Mouse (Mus musculus): ENCODE results near the gene Pth. TPM values are rescaled to one million over a fixed set of nuclear protein-coding genes. Genes with fewer than 3 reads are reported as not detected.

Gene Pth
- total and polyA plus RNA-seq, 2 experiments from 2014 or later: not detected

GRCm38 (mm10) chr7:113419070-113419782, 30.9 kb upstream of the Pth start:
- TF ChIP-seq CTCF (IDR thresholded peaks at IDR 0.05): no peak
- WGBS: 53% methylated on average over 4 of the region's 4 CpGs

GRCm38 (mm10) chr7:113416536-113416935, 28.2 kb upstream of the Pth start:
- no peak overlapping the region for H3K4me3 ChIP-seq (ENCODE audit: low read depth, low read length)
- H3K9ac ChIP-seq (replicated peaks; ENCODE audit: low read length, poor library complexity, severe bottlenecking): no peak overlapping the region
- no peak overlapping the region for H3K27ac ChIP-seq (ENCODE audit: low read depth, low read length)
- ATAC-seq (ENCODE audit: low FRiP score) (no peak), DNase-seq (ENCODE audit: low spot score) (no peak)
- no peaks in the 10 kb centered on the region for H3K4me1 ChIP-seq (ENCODE audit: insufficient read depth, low read length)
- TF ChIP-seq CTCF (IDR thresholded peaks at IDR 0.05): no peak
- no peaks in the 10 kb centered on the region for H3K27me3 ChIP-seq (ENCODE audit: insufficient read depth, low read length)
- H3K36me3 ChIP-seq (ENCODE audit: insufficient read depth, low read length): no peaks in the 10 kb centered on the region
- 93% methylated on average over 1 of the region's 1 CpGs for WGBS
- no peak overlapping the region for H3K4me2 ChIP-seq (ENCODE audit: low read depth, low read length, poor library complexity, severe bottlenecking)
- H3K9me3 ChIP-seq (ENCODE audit: low read length): no peaks in the 10 kb centered on the region

More at GRCm38 (mm10) chr7:113419070-113419782, 30.9 kb upstream of the Pth start:
- no peaks in the 10 kb centered on the region for H3K4me1 ChIP-seq (ENCODE audit: insufficient read depth, low read length)
- no peak for ATAC-seq (ENCODE audit: low FRiP score)
- no peak overlapping the region for H3K9ac ChIP-seq (replicated peaks; ENCODE audit: low read length, poor library complexity, severe bottlenecking)
- no peak overlapping the region for H3K4me2 ChIP-seq (ENCODE audit: low read depth, low read length, poor library complexity, severe bottlenecking)
- no peak overlapping the region for H3K27ac ChIP-seq (ENCODE audit: low read depth, low read length)
- no peaks in the 10 kb centered on the region for H3K9me3 ChIP-seq (ENCODE audit: low read length)
- DNase-seq (ENCODE audit: low spot score): no peak
- H3K36me3 ChIP-seq (ENCODE audit: insufficient read depth, low read length): no peaks in the 10 kb centered on the region
- H3K4me3 ChIP-seq (ENCODE audit: low read depth, low read length): no peak overlapping the region
- no peaks in the 10 kb centered on the region for H3K27me3 ChIP-seq (ENCODE audit: insufficient read depth, low read length)

- Histone ChIP-seq H3K4me1 (ENCODE audit: insufficient read depth, low read length) (no peaks in the 10 kb centered on the region), H3K4me3 (ENCODE audit: low read depth, low read length) (no peak overlapping the region), H3K4me2 (ENCODE audit: low read depth, low read length, poor library complexity, severe bottlenecking) (no peak overlapping the region), H3K36me3 (ENCODE audit: insufficient read depth, low read length) (no peaks in the 10 kb centered on the region), H3K9me3 (ENCODE audit: low read length) (no peaks in the 10 kb centered on the region), H3K27ac (ENCODE audit: low read depth, low read length) (no peak overlapping the region), H3K27me3 (ENCODE audit: insufficient read depth, low read length) (no peaks in the 10 kb centered on the region), H3K9ac (replicated peaks; ENCODE audit: low read length, poor library complexity, severe bottlenecking) (no peak overlapping the region)
- no peak for TF ChIP-seq CTCF (IDR thresholded peaks at IDR 0.05)
- ATAC-seq (ENCODE audit: low FRiP score) (no peak), DNase-seq (ENCODE audit: low spot score) (no peak)
- WGBS: 88% methylated on average over 3 of the region's 3 CpGs
Observed at GRCm38 (mm10) chr7:113415256-113415655, 26.9 kb upstream of the Pth start.

- Histone ChIP-seq H3K4me2 (ENCODE audit: low read depth, low read length, poor library complexity, severe bottlenecking) (no peak overlapping the region), H3K36me3 (ENCODE audit: insufficient read depth, low read length) (no peaks in the 10 kb centered on the region)
- ATAC-seq (ENCODE audit: low FRiP score): no peak
Observed at GRCm38 (mm10) chr7:113408712-113409111, 20.3 kb upstream of the Pth start.

GRCm38 (mm10) chr7:113398083-113398482, 9.7 kb upstream of the Pth start:
- DNase-seq (ENCODE audit: low spot score) (no peak), ATAC-seq (ENCODE audit: low FRiP score) (no peak)
- no peak overlapping the region for H3K4me3 ChIP-seq (ENCODE audit: low read depth, low read length)
- H3K9ac ChIP-seq (replicated peaks; ENCODE audit: low read length, poor library complexity, severe bottlenecking): no peak overlapping the region
- H3K27ac ChIP-seq (ENCODE audit: low read depth, low read length): no peak overlapping the region
- H3K27me3 ChIP-seq (ENCODE audit: insufficient read depth, low read length): no peaks in the 10 kb centered on the region
- H3K4me2 ChIP-seq (ENCODE audit: low read depth, low read length, poor library complexity, severe bottlenecking): no peak overlapping the region
- H3K9me3 ChIP-seq (ENCODE audit: low read length): no peaks in the 10 kb centered on the region
- no peaks in the 10 kb centered on the region for H3K4me1 ChIP-seq (ENCODE audit: insufficient read depth, low read length)
- TF ChIP-seq CTCF (IDR thresholded peaks at IDR 0.05): no peak
- no peaks in the 10 kb centered on the region for H3K36me3 ChIP-seq (ENCODE audit: insufficient read depth, low read length)

More at GRCm38 (mm10) chr7:113408712-113409111, 20.3 kb upstream of the Pth start:
- H3K9me3 ChIP-seq (ENCODE audit: low read length): no peaks in the 10 kb centered on the region
- DNase-seq (ENCODE audit: low spot score): no peak
- 49% methylated on average over 5 of the region's 5 CpGs for WGBS
- no peaks in the 10 kb centered on the region for H3K27me3 ChIP-seq (ENCODE audit: insufficient read depth, low read length)
- H3K4me3 ChIP-seq (ENCODE audit: low read depth, low read length): no peak overlapping the region
- H3K9ac ChIP-seq (replicated peaks; ENCODE audit: low read length, poor library complexity, severe bottlenecking): no peak overlapping the region
- no peak for TF ChIP-seq CTCF (IDR thresholded peaks at IDR 0.05)
- H3K4me1 ChIP-seq (ENCODE audit: insufficient read depth, low read length): no peaks in the 10 kb centered on the region
- no peak overlapping the region for H3K27ac ChIP-seq (ENCODE audit: low read depth, low read length)

GRCm38 (mm10) chr7:113396661-113397060, 8.3 kb upstream of the Pth start:
- H3K4me3 ChIP-seq (ENCODE audit: low read depth, low read length): no peak overlapping the region
- WGBS: 92% methylated on average over 4 of the region's 4 CpGs
- no peak for TF ChIP-seq CTCF (IDR thresholded peaks at IDR 0.05)
- H3K4me1 ChIP-seq (ENCODE audit: insufficient read depth, low read length): no peaks in the 10 kb centered on the region
- no peak for DNase-seq (ENCODE audit: low spot score)
- no peak for ATAC-seq (ENCODE audit: low FRiP score)
- no peak overlapping the region for H3K27ac ChIP-seq (ENCODE audit: low read depth, low read length)
- H3K9me3 ChIP-seq (ENCODE audit: low read length): no peaks in the 10 kb centered on the region
- no peaks in the 10 kb centered on the region for H3K27me3 ChIP-seq (ENCODE audit: insufficient read depth, low read length)
- H3K9ac ChIP-seq (replicated peaks; ENCODE audit: low read length, poor library complexity, severe bottlenecking): no peak overlapping the region
- no peak overlapping the region for H3K4me2 ChIP-seq (ENCODE audit: low read depth, low read length, poor library complexity, severe bottlenecking)
- no peaks in the 10 kb centered on the region for H3K36me3 ChIP-seq (ENCODE audit: insufficient read depth, low read length)

All from midbrain, postnatal 0 days (tissue).